Mouse (Mus musculus) frontal cortex, postnatal 10 days (tissue): ENCODE data around the gene Gls.

Experiments used
- DNase-seq, 2 experiments: peaks; one replicate each; pipeline ENCODE4 v3.0.0; 2022; ENCODE audit warnings: low spot score in 2 of 2, mixed read lengths in 1 of 2

The Gls gene

GRCm38 (mm10) chr1:52248899-52249556, 16.0 kb upstream of the Gls start:
- no peak for DNase-seq

GRCm38 (mm10) chr1:52242270-52242669, 9.2 kb upstream of the Gls start:
- DNase-seq: no peak

DNA sequence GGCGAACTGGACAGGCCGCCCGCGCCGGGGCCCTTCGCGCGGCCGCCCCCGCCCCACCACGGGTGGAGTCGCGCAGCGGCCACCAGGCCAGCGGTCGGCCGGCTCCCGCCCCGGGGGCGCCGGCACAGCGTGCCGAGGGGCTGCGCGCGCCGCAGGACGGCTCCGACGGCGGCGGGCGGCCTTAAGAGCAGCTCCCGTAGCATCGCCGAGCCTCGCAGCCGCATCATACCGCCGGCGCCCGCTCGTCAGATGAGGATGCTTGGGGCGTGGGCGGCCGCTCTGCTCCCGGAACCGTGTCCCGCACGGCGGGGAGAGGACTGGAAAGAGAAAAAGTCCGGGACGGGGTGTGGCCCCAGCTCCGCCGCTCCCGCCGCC, 279 bp downstream of the Gls start:
- no peak for DNase-seq

DNA sequence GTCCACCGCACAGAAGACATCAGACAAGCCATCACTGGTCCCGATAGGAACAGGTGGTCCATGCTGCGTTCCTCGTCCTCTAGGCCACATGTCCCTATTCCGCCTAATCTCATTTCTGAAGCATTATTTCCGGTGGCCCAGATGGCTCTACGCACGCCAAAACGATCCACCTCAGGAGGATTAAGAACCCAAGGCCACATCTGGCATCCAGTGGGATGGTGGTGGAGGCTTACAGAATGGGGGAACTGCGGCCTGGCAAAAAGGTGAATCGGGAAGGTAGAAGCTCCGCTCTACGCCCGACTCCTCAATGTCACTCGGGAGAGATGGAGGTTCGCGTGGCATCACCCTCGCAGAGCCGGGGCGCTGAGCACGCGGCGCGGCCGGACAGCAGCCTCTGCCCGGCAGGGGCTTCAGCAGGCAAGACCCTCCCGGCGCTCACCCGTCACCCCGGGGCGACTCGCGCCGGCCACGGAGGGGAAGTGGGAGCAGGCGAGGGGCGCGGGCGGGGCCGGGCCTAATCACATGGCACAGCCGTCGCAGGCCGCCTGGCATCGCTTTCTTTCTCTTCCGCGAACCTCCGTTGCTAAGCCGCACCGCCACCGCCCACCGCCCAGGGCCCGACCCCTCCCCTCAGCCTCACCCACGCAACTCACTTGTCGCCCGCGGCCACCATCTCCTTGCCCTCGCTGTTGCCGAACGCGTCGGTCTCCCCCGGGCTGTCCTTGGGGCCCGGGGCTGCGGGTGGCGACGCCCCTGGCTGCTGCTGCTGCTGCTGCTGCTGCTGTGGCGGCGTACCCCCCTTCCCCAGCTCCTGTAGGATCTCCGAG, 880 bp downstream of the Gls start:
- DNase-seq: peak; percentile 66 to 75

GRCm38 (mm10) chr1:52230404-52230803, 2.6 kb downstream of the Gls start:
- DNase-seq: no peak

GRCm38 (mm10) chr1:52228178-52228577, 4.9 kb downstream of the Gls start:
- DNase-seq: no peak

DNA sequence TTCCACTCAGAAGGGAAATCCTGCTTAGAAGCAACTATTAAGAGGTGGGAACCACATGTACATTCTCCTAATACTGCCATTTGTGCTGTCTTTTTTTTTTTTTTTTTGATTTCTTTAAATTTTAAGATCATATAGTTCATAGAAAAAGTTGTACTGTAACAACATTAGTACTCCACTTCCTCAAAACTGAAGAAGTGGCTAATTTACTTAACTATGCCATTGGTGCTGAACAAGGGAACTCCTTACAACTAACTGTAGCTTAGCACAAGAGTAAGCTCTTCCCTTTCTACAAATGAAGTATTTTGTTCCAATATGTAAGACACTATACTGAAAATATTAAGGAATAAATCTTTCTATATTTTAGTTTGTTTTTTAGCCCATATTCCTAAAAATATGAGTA, 6.6 kb downstream of the Gls start:
- no peak for DNase-seq

GRCm38 (mm10) chr1:52216766-52217165, 16.3 kb downstream of the Gls start:
- DNase-seq: no peak

GRCm38 (mm10) chr1:52182992-52183391, 50.0 kb downstream of the Gls start:
- DNase-seq: no peak

DNA sequence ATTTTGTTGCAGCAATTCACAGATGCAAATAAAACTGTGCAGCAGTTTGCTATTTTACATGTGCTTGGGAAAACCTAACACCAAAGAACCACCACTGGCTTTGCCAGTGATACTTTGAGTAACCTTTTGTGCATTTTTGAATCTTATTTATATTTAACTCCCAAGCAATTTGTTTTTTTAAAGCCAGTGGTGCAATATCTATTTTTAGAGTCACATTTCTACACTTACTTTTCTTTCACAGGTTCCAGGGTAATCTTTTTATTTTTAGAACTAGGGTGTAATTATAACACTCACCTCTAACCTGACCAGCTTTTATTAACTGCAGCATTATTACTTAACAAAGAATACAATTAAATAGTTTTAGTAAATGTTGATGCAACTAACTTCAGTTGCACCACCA, 51.0 kb downstream of the Gls start:
- no peak for DNase-seq

- DNase-seq: no peak
These were observed 53.0 kb downstream of the Gls start for GRCm38 (mm10) chr1:52179939-52180568.

- DNase-seq: no peak
These were observed 56.0 kb downstream of the Gls start for GRCm38 (mm10) chr1:52176999-52177398.

GRCm38 (mm10) chr1:52175983-52176382, 57.0 kb downstream of the Gls start:
- no peak for DNase-seq

DNA sequence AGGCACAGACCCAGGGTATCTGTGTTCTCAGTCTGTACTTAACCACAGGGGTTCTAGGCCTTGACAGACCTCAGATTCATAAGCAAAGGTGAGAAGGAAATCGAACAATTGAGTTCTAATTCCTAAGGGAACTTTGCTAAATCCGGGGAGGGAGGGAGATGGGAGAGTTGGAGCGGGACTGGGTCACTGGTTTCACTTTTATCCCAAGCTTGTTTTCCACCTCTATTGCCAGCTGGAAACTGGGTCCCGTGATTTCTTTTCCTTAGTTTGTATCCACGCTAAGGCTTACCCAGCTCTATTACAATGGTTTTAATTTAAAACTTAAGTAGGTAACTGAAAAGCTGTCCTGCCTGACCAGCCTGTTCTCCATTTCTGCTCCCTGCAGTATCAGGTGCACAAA, 57.7 kb downstream of the Gls start:
- DNase-seq: no peak

GRCm38 (mm10) chr1:52171271-52171670, 61.8 kb downstream of the Gls start:
- no peak for DNase-seq

GRCm38 (mm10) chr1:52170747-52171146, 62.3 kb downstream of the Gls start:
- DNase-seq: no peak

- no peak for DNase-seq
These were observed 63.0 kb downstream of the Gls start for GRCm38 (mm10) chr1:52170057-52170456.

DNA sequence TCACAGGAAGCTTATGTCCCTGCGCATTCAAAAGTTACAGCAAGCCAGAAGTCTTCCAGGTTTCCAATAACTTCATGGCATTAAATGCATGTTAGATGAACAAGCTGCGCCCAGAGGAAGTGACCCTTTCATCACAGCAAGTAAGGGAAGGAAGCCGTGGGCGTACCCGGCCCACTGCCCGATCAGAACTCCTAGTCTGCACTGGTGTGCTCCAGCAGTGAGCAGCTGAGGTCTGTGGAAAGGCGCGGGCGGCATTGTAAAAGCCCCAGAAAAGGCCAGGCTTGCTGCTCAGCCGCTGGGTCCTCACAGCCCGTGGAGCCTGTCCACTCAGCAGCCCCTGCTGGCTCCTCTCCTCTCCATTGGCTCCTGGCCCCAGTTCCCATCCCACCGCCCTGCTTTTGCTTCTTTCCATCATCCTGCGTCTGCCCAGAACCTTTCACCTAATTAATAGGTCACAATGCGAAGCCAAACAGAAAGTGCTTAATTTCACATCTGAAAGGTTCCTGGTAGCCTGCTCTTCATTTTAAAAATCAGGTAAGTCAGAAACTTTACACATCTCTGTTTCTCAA, 66.3 kb downstream of the Gls start:
- DNase-seq: no peak

DNA sequence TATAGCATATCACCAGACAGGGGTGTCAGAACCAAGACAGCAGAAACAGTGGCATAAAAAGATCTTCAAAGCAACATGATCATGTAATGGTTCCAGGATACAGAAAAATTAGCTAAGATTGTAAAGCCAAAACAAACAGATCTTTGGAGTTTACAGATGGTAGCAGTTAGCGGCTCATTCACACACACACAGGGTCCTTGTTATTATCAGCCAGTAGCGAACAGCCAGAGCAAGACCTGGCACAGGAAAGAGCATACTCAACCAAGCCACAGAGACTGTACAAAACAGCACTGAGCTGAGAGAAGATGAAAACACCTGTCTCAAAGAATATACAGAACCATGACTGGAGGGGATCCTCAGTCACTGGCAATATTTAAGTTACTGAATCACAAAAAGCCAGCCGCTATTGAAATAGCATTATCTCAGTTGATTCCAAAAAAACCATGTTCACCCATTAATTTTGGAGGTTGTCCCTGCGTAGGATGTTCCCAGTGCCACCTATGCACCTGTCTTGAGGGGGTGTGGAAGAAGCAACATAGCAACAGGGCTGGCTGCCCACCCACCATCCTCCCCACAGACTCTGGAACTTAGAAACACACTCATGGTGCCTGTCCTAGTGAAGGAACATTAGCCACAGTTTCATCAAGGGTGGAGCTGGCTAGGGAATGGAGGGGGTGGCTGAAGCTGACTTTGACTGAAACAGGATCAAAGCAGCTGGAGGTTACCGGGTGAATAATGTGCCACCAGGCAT, 69.2 kb downstream of the Gls start:
- peak in 1 of 2 experiments; percentile 5 for DNase-seq

GRCm38 (mm10) chr1:52161151-52161550, 71.9 kb downstream of the Gls start:
- no peak for DNase-seq

DNA sequence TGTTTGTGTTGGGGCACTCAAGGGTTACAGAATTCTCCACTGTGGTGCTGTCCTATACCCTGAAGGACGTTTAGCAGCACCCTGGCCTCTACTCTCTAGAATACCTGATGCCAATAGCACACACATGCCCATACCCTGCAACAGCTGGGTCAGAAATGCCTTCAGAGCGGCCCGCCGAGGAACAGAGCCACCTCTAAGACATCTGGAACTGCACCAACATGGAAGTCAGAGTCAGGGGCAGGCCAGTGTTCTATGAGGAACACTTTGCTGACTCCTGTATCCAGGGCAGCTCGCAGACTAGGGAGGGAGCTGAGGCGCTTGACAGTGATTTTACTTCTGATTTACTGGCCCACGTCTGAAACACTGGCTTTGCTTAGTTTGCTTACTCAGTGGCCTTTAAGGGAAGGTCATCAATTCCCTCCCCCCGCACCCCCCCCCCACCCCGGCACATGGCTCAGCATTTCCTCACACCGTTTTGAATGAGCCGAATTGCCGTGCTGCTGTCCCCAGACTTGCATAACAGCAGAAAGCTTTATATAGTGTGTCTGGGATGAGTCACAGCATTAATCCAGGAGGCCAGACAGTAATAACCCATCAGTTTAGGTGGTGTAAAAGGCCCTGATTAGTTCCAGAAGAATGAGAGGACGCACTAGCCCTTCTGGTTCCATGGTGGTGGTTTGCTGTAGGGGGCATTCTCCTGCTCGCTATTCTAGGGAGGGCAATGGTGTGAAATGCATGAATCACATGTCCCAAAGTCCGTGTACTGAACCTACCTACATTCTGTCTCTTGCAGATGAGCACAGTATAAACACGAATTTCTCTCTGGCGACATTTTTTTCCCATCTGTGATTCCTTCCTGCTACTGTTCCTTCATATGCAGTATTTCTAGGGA, 74.3 kb downstream of the Gls start:
- DNase-seq: no peak
